In genomic region chr9:47103966-47104365, GRCm38 (mm10) we compare ENCODE assay signal across 14 mouse cellular contexts.
DNase-seq lines count a peak whose midpoint lies in the region; ATAC-seq lines count a peak whose summit lies in the region.
"Had no signal": no experiment of that assay in that cellular context is flagged by ENCODE, and none has a peak within 500 bp of the region (broad histone marks: within the 10 kb centered on the region; RNA-seq: fewer than 3 reads in every experiment).

No protein-coding gene starts in this region.

- H3K27me3 ChIP-seq in forebrain, embryonic 14.5 days (replicated peaks; ENCODE audit: control insufficient read depth, insufficient read depth, low read length): no peaks in the 10 kb centered on the region
- no peaks in the 10 kb centered on the region for H3K27me3 ChIP-seq in forebrain, embryonic 10.5 days (ENCODE audit: poor library complexity, severe bottlenecking)
- no peaks in the 10 kb centered on the region for H3K27me3 ChIP-seq in midbrain, embryonic 14.5 days (ENCODE audit: control insufficient read depth, insufficient read depth, low read length)
- H3K27me3 ChIP-seq in midbrain, embryonic 13.5 days: no peaks in the 10 kb centered on the region

- H3K36me3 ChIP-seq in forebrain, embryonic 14.5 days (ENCODE audit: control insufficient read depth, insufficient read depth, low read length): no peaks in the 10 kb centered on the region
- no peaks in the 10 kb centered on the region for H3K36me3 ChIP-seq in forebrain, embryonic 10.5 days (replicated peaks)
- no peaks in the 10 kb centered on the region for H3K36me3 ChIP-seq in midbrain, embryonic 14.5 days (ENCODE audit: control insufficient read depth, insufficient read depth, low read length)
- no peaks in the 10 kb centered on the region for H3K36me3 ChIP-seq in midbrain, embryonic 13.5 days

- H3K4me1 ChIP-seq in forebrain, embryonic 14.5 days (ENCODE audit: control insufficient read depth, insufficient read depth, low read length): 0 out of 2 replicates have a peak, but pooled peaks cover 4% of the 10 kb centered on the region
- peaks cover 4% of the 10 kb centered on the region; the same call in 1 of the 2 replicates for H3K4me1 ChIP-seq in forebrain, embryonic 10.5 days
- H3K4me1 ChIP-seq in midbrain, embryonic 14.5 days (ENCODE audit: control insufficient read depth, insufficient read depth, low read length): 0 out of 2 replicates have a peak, but pooled peaks cover 3% of the 10 kb centered on the region
- no peaks in the 10 kb centered on the region for H3K4me1 ChIP-seq in midbrain, embryonic 13.5 days (replicated peaks)

- intact Hi-C loops in left cerebral cortex, postnatal 14 days (cut with DNase I): no loop called here

- H3K4me2 ChIP-seq in forebrain, embryonic 14.5 days (ENCODE audit: low read length): no peak overlapping the region
- H3K4me2 ChIP-seq in midbrain, embryonic 14.5 days (ENCODE audit: low read length): no peak overlapping the region
- no peak overlapping the region for H3K4me2 ChIP-seq in midbrain, embryonic 13.5 days (replicated peaks)
- H3K4me2 ChIP-seq: liver, embryonic 11.5 days; midbrain, embryonic 11.5 days had no signal

- ATAC-seq in forebrain, embryonic 14.5 days: no peak; the same call in 1 of the 2 replicates
- no peak for ATAC-seq in midbrain, embryonic 14.5 days (ENCODE audit: low FRiP score, low TSS enrichment)
- no peak for ATAC-seq in midbrain, embryonic 13.5 days
- ATAC-seq: hindbrain, embryonic 16.5 days had no signal

- H3K4me3 ChIP-seq in forebrain, embryonic 14.5 days (ENCODE audit: low read depth, low read length): no peak overlapping the region
- H3K4me3 ChIP-seq in forebrain, embryonic 10.5 days: no peak overlapping the region
- H3K4me3 ChIP-seq in midbrain, embryonic 14.5 days (replicated peaks; ENCODE audit: low read depth, low read length): no peak overlapping the region
- no peak overlapping the region for H3K4me3 ChIP-seq in midbrain, embryonic 13.5 days (replicated peaks)

- WGBS in forebrain, embryonic 14.5 days: 64% methylated on average over 5 of the region's 5 CpGs
- 92% methylated on average over 5 of the region's 5 CpGs for WGBS in forebrain, embryonic 10.5 days
- 67% methylated on average over 5 of the region's 5 CpGs for WGBS in midbrain, embryonic 14.5 days
- 70% methylated on average over 5 of the region's 5 CpGs for WGBS in midbrain, embryonic 13.5 days

- no peak overlapping the region for H3K27ac ChIP-seq in forebrain, embryonic 14.5 days (ENCODE audit: low read depth, low read length)
- H3K27ac ChIP-seq in forebrain, embryonic 10.5 days: no peak overlapping the region
- no peak overlapping the region for H3K27ac ChIP-seq in midbrain, embryonic 14.5 days (replicated peaks; ENCODE audit: low read depth, low read length)
- H3K27ac ChIP-seq in midbrain, embryonic 13.5 days: no peak overlapping the region

- DNase-seq in forebrain, embryonic 14.5 days (ENCODE audit: low spot score): peak; percentile 65
- no peak for DNase-seq in forebrain, embryonic 10.5 days (ENCODE audit: extremely low spot score, low spot score)
- DNase-seq in midbrain, embryonic 14.5 days: peak; percentile 71
- DNase-seq in adrenal gland, postnatal 10 days: peak; percentile 8
- peak; percentile 37 for DNase-seq in cerebellum, adult 9-10 months
- DNase-seq in spleen, postnatal 36 days (ENCODE audit: low spot score in 2 of 2): no peak
- DNase-seq in left cerebral cortex, postnatal 14 days (ENCODE audit: low spot score in 2 of 2): no peak
- DNase-seq: embryo, embryonic 11 days; kidney, adult 9 months; lung, postnatal 36 days had no signal

- H3K9me3 ChIP-seq in forebrain, embryonic 14.5 days (replicated peaks; ENCODE audit: control insufficient read depth, low read length): no peaks in the 10 kb centered on the region
- H3K9me3 ChIP-seq in forebrain, embryonic 10.5 days: no peaks in the 10 kb centered on the region
- no peaks in the 10 kb centered on the region for H3K9me3 ChIP-seq in midbrain, embryonic 14.5 days (ENCODE audit: control insufficient read depth, low read length)
- no peaks in the 10 kb centered on the region for H3K9me3 ChIP-seq in midbrain, embryonic 13.5 days

- no peak overlapping the region for H3K9ac ChIP-seq in forebrain, embryonic 14.5 days (ENCODE audit: low read length)
- H3K9ac ChIP-seq in midbrain, embryonic 14.5 days (replicated peaks; ENCODE audit: low read length): no peak overlapping the region
- no peak overlapping the region for H3K9ac ChIP-seq in midbrain, embryonic 13.5 days (replicated peaks)

Comparison
In these comparisons a context has a peak if more than half of its experiments do, and no peak if none do; other contexts are left out.
1. DNase-seq: peak in forebrain, embryonic 14.5 days (single experiment), midbrain, embryonic 14.5 days (single experiment), adrenal gland, postnatal 10 days (single experiment) and cerebellum, adult 9-10 months (single experiment); none in forebrain, embryonic 10.5 days (single experiment), spleen, postnatal 36 days (0 of 2) and left cerebral cortex, postnatal 14 days (0 of 2).